Mouse (Mus musculus) heart, postnatal 0 days (tissue): ENCODE measurements at regions not wholly inside any gene's neighbourhood (a gene's known extent, or its start where the extent isn't known, plus 50 kb on each side); places are given as distances from the start of the nearest gene placed in this dataset.

Experiments
- CTCF ChIP-seq: IDR thresholded peaks from 2 replicates; pipeline ENCODE4 v1.5.1; 2016; ENCODE audit warnings: antibody characterized with exemption, control low read depth, low read depth
- EP300 ChIP-seq: IDR thresholded peaks from 2 replicates; pipeline ENCODE4 v1.6.1; 2016; ENCODE audit warnings: antibody characterized with exemption, low read depth

DNA sequence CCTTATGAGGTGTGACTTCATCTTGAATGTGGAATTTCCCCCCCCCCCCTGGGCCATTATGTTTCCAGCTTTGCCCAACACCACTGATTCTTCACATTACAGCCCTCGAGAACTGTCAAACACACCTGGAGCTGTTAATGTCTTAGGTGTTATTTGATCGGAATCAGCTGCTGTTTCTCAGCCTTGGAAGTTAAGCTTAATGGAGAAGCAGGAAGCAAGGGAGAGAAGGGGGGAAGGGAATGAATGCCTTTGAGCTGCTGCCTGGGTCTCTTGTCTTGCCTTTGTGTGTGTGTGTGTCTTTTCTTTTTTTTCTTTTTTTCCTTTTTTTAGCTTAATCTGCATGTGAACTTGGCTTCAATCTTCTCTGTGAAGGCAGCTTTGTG lies 159.7 kb upstream of the St8sia2 start:
- TF ChIP-seq CTCF (no peak), EP300 (no peak)
